Mouse (Mus musculus) frontal cortex, adult (tissue): Measurements from ENCODE around the gene Dao.

Experiments
- ATAC-seq: cut with Nextera tagmentation; 2 replicates; pipeline ENCODE4 v1.9.2; 2017; ENCODE audit warnings: mild to moderate bottlenecking, moderate library complexity, mixed read lengths; ENCODE audit not compliant: low TSS enrichment

The Dao gene

GRCm38 (mm10) chr5:114067982-114068381 is 64.5 kb downstream of the Dao start:
- ATAC-seq, result no peak

- no peak for ATAC-seq
These were observed 67.4 kb downstream of the Dao start for GRCm38 (mm10) chr5:114070858-114071257.

- ATAC-seq, result no peak
These were observed 68.8 kb downstream of the Dao start for GRCm38 (mm10) chr5:114072262-114072661.
